Mouse (Mus musculus): ENCODE measurements at regions not wholly inside any gene's neighbourhood (a gene's known extent, or its start where the extent isn't known, plus 50 kb on each side); places are given as distances from the start of the nearest gene placed in this dataset.
"Not testable (repeated sequence)": the region's sequence is repeated elsewhere in the genome, so short reads cannot be mapped to it uniquely, and the experiment has no call there.

- peak; percentile 29 for DNase-seq (ENCODE audit: low read depth, low spot score)
These were observed 80.1 kb upstream of the Riok2 start for GRCm38 (mm10) chr17:17293932-17294534.

- not testable (repeated sequence) for DNase-seq (ENCODE audit: low read depth, low spot score)
These were observed 79.1 kb upstream of the Riok2 start for GRCm38 (mm10) chr17:17295037-17295436.

- peak; percentile 7 for DNase-seq (ENCODE audit: low read depth, low spot score)
These were observed 70.6 kb upstream of the Riok2 start for GRCm38 (mm10) chr17:17303496-17303895.

Data from WW6 (cell line).